Mouse (Mus musculus): ENCODE measurements at regions not wholly inside any gene's neighbourhood (a gene's known extent, or its start where the extent isn't known, plus 50 kb on each side); places are given as distances from the start of the nearest gene placed in this dataset.
A peak's percentile ranks its signal among the peaks of the same experiment; 100 is the strongest.

DNA sequence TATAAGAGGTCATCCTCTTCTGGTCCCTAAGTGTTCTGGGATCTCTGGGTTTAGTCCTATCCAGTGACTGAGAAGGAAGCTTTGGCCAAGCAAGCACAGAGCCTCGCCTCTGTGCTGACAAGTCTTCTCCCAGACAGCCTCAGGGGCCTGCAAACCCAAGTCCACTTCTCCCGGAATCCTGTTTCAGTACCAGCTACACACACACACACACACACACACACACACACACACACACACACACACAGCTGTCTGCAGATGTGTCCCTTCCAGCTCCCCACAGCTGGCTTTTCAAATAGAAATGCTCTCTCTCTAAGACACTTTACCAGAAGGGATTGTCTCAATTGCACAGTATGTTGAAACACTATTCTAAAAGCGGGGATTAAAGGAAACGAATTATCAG is 296.7 kb downstream of the Sorl1 start:
- no peak for DNase-seq

GRCm38 (mm10) chr9:41821401-41821800 is 302.7 kb downstream of the Sorl1 start:
- DNase-seq = no peak

DNA sequence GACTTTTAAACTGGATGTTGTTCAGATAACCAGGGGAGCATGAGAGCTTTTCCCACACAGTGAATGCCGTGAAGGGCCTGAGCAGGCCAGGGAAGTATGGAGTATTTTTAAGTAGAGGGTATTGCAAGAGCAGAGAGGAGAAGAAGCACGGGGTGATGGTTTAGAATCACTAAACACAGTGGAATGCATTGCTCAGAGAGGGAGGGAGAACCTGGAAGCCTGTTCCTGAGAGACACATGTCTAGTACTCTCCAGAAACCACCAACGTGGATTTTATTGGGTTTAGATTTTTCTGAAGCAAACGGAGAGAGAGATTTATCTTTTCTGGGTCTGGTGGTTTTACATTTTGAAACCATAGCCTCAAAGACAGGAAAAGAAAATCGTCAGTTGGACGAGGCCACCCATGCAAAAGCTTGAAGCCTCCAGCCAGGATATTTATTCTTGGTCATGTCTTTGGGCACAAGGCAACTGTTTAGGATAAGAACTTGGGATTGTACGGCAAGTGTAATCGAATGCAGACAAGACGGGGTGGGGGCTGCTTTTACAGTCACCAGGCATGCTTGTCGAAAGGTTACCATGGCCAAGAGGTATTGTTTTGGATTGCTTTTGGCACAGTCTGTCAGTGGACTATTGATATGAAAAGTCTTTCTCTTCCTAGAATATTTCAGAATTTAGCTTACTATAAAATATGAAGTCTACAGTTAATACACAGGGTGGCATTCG is 306.2 kb downstream of the Sorl1 start:
- DNase-seq = no peak

DNA sequence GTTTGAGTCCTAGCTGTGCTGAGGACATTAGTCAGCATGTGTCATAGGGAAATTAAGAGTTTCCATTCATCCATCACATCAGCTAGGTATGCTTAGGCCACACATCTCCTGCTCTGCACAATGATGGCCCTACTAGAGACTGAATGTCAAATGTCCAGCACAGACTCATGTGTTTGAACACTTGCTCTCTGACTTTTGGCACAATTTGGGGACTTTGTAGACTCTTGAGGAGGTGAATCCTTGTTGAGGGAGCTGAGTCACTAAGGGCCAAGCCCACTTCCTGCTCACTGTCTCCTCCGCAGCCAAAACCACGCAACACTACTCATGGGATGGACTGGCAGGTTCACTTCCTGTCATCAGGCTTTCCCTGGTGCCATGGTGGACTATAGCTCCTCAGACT is 308.2 kb downstream of the Sorl1 start:
- no peak for DNase-seq

GRCm38 (mm10) chr9:41809291-41809690 is 314.8 kb downstream of the Sorl1 start:
- no peak for DNase-seq

GRCm38 (mm10) chr9:41808791-41809190 is 315.3 kb downstream of the Sorl1 start:
- DNase-seq = no peak

GRCm38 (mm10) chr9:41806289-41806621 is 317.8 kb downstream of the Sorl1 start:
- no peak for DNase-seq

DNA sequence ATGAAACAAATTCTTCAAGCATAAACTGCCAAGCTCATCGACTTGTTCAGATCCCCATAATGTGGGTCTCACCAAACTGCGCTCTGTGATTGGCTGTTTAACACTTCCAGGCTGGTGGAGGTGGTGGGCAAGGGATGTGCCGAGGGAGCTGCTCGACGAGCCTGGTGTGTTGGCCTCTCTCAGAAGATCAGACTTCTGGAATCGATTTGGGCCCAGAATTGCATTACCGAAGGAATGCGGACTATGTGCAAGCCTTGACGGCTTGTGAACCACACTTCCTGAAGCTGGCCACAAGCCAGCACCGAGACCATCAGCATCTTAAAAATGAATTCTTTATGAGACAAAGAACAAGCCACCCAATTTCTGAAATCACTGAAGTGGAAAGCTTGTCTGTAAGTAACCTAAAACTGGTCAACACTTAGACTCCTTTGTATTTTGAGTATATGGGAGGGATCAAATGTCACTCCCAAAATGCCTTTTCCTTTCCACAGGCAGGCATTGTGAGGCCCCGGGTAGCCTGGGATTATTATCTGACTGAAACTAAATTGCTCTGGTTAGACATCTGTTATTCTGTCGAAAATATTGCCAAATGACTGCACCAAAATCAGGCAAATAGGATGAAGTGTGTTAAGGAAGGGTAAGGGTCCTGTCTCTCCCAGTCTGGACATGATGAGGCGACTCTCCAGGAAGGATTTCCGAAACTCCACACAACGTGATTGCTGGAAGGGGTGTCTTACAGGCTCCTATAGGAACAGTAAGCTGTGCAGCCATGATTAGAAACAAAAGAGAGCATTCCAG is 318.4 kb downstream of the Sorl1 start:
- no peak for DNase-seq

- no peak for DNase-seq
Measured at GRCm38 (mm10) chr9:41804711-41805331, 319.3 kb downstream of the Sorl1 start.

GRCm38 (mm10) chr9:41803680-41804460 is 320.2 kb downstream of the Sorl1 start:
- peak; percentile 10 for DNase-seq

DNA sequence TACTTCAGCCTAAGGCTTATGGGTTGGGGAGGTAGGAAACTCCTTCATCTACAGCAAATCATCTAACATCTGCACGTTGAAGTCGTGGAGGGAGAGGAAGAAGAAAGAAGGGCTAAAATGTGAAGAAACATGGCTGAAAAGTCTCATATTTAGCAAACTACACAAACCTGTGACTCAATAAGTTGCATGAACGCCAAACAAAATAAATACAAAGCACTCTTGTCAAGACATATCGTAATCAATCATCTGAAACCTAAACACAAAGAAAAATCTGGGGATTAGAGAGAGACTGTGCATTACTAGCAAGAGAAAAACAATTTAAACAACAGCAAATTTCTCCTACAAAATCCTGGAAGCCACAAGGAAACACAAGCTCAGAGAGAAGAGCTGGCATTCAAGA is 322.7 kb downstream of the Sorl1 start:
- no peak for DNase-seq

DNA sequence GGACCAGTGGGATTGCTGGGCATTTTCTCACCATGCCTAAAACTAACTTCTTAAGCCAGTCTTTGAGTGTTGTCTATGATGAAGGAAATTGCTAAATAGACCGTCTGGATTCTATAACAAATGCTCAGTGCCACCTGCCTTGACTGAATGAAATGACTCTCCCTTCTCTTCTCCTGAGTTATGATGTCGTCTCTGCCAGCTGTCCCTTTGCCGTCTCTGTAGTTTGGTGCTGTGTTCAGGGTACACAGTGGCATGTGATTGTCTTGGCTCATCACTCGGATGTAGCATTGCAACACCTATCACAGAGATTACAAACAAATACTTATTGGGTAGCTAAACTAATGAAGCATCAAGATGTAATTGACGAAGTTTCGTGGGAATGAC is 331.3 kb downstream of the Sorl1 start:
- no peak for DNase-seq

- no peak for DNase-seq
Measured at GRCm38 (mm10) chr9:41792173-41792829, 331.8 kb downstream of the Sorl1 start.

- DNase-seq = no peak
Measured at GRCm38 (mm10) chr9:41791501-41792172, 332.5 kb downstream of the Sorl1 start.

DNA sequence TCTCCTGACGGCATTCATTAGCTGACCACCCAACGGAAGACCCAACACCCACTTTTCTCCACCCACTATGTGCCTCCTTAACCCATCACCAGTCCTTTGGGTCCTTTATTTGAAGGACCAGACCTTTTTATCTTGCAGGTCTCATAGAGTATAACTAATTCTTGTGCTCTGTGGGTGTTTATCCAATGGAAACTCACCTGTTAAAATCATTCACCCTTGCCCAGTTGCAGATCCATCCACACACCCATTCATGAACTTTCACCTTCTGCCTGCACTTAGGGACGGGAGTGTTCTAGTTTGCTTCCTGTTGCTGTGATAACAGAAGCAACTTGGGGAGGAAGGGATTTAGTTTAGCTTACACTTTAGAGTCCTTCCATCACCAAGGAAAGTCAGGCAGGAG is 339.0 kb downstream of the Sorl1 start:
- no peak for DNase-seq

GRCm38 (mm10) chr9:41772281-41772902 is 351.7 kb downstream of the Sorl1 start:
- DNase-seq = no peak

DNA sequence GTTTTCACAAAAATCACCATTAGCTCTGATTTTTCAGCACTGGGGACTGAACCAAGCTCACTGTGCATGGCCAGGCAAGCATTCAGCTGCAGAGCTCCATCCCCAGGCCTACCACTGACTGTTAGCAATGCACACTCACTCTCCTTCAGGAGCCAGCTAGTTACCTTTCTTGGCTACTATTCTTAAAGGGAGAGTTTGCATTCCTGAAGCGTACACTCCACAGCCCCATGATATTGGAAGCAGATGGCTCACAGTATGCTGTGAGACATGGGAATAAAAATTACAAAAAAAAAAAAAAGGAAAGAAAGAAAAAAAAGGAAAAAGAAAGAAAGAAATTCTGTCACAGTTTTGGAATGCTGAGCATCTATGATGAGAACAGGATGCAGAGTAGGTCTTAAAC is 352.8 kb downstream of the Sorl1 start:
- DNase-seq = no peak

- no peak for DNase-seq
Measured at GRCm38 (mm10) chr9:41768316-41768715, 355.8 kb downstream of the Sorl1 start.

DNA sequence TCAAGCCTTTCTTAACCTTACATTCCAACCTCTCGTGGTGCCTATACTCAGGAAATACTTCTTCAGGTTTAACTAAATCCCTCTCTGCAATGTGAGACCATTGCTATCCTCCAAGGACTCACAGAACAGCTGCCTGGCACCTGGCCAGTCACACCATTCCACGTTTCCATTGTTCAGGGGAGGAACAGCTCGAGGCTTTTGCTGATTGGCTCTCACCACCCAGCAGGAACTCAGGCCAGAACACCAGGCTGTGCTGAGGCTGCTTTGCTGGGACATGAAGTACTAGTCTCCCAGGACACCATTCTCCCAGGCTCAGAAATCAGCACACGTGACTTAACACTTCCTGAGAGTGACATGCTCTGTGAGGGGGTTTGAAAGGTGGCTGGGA is 357.6 kb downstream of the Sorl1 start:
- DNase-seq = no peak

DNA sequence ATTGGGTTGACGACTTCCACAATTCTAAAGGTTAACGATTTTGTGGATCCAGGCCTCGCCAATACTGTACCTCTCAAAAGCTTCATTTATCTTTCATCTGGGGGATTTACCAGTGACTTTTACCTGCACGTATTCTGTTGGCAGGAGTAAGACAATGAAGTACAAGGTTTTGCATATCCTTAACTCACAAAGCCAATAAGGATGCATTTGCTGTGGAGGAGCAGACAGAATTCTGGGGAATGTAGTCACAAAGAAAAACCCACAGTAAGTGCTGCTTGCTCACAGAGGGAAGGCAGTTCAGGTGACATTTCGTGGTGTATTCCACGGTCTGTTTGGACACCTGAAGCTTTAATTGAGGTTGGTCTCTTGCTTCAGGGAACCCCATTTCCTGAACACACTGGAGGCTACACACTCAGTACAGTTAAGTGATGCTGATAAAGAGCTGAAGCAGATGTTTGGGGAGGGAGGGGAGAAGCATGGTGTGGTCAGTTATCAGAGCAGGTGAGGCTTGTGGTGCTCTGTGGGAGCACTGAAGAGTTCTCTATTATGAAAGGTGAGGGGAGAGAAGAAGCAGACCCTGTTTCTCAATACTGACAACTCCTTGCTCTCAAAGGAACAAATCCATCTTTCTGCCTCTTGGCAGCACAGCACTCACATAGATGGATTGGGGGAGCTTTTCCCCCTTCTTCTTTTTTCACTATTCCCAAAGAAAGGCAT is 358.1 kb downstream of the Sorl1 start:
- no peak for DNase-seq

DNA sequence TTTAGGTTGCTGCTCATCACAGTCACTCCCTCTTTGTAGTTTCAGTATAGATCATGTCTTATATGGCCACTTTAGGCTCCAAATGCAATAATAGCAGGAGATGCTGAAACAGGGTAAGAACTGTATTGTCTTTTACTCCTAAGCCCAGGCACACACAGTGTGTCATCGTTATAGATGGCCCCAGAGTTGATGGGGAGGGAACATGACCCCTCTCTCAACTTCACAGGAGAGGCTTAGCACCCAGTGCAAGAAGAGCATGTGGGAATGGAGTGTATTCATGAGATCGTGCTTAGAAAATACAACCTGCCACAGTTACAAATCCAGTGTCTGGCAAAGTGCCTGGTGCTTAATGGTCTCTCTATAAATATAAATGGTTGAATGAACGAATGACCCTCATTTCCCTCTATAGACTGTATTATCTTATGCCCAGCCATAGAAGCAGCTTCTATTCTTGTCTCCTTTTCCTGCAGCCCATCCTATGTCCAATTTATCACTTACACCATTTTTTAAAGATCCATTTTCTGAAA is 363.0 kb downstream of the Sorl1 start:
- no peak for DNase-seq
